9 mouse cellular contexts compared by ENCODE assay signal in the genomic region with DNA sequence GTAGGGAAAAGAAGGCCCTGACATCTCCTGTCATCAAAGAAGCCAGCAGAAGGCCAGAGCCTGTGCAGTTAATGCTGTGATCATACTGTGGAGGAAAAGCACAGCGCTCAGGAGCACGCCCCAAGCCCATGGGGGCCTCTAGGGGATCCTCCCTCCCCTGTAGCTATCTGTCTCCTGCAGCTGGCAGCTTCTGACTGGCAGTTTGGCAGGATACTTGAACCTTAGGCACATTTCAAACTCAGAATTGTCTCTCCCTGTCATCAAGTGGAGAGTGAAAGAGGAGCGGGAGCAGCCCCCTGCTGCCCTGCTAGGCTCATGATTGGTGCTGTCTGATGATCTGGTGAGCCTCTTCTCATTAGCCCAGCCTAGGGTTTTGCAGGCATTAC. TPM values are rescaled to one million over a fixed set of nuclear protein-coding genes. Genes with fewer than 3 reads are reported as not detected.
DNase-seq lines count a peak whose midpoint lies in the region; ATAC-seq lines count a peak whose summit lies in the region.
"Had no signal": no experiment of that assay in that cellular context is flagged by ENCODE, and none has a peak within 500 bp of the region (broad histone marks: within the 10 kb centered on the region; RNA-seq: fewer than 3 reads in every experiment).

No protein-coding gene starts in this region.

- H3K9ac ChIP-seq in embryonic facial prominence, embryonic 11.5 days (replicated peaks; ENCODE audit: low read length) = peak overlapping the region; percentile 1; the same call in 1 of the 2 replicates
- H3K9ac ChIP-seq in midbrain, embryonic 13.5 days (replicated peaks) = no peak overlapping the region
- H3K9ac ChIP-seq: embryonic facial prominence, embryonic 12.5 days had no signal

- H3K4me1 ChIP-seq in embryonic facial prominence, embryonic 11.5 days (ENCODE audit: control insufficient read depth, insufficient read depth, low read length) = no peaks in the 10 kb centered on the region
- peaks cover 22% of the 10 kb centered on the region for H3K4me1 ChIP-seq in midbrain, embryonic 13.5 days (replicated peaks)

- 56% methylated on average over 3 of the region's 3 CpGs for WGBS in embryonic facial prominence, embryonic 11.5 days
- 54% methylated on average over 3 of the region's 3 CpGs for WGBS in midbrain, embryonic 13.5 days

- H3K27me3 ChIP-seq in embryonic facial prominence, embryonic 11.5 days (ENCODE audit: control insufficient read depth, insufficient read depth, low read length) = no peaks in the 10 kb centered on the region
- no peaks in the 10 kb centered on the region for H3K27me3 ChIP-seq in midbrain, embryonic 13.5 days
- H3K27me3 ChIP-seq: embryonic facial prominence, embryonic 12.5 days had no signal

- no peak overlapping the region for H3K4me2 ChIP-seq in embryonic facial prominence, embryonic 11.5 days (ENCODE audit: low read depth, low read length)
- no peak overlapping the region for H3K4me2 ChIP-seq in midbrain, embryonic 13.5 days (replicated peaks)
- H3K4me2 ChIP-seq: embryonic facial prominence, embryonic 12.5 days had no signal

- intact Hi-C loops in heart, postnatal 10 days (cut with DNase I) = no loop called here

- no peak overlapping the region for H3K27ac ChIP-seq in embryonic facial prominence, embryonic 11.5 days (replicated peaks; ENCODE audit: low read depth, low read length)
- peak overlapping the region; percentile 45; the same call in 1 of the 2 replicates for H3K27ac ChIP-seq in midbrain, embryonic 13.5 days
- H3K27ac ChIP-seq: embryonic facial prominence, embryonic 12.5 days had no signal

- ATAC-seq in cerebellum, adult (ENCODE audit: insufficient number of reproducible peaks, low FRiP score, low TSS enrichment) = no peak
- ATAC-seq in embryonic facial prominence, embryonic 11.5 days (replicated peaks; ENCODE audit: insufficient number of reproducible peaks, low FRiP score, low TSS enrichment, low read depth) = no peak
- ATAC-seq in midbrain, embryonic 13.5 days = 0 out of 2 replicates have a peak, but pooled peaks have one; percentile 30

- no peak overlapping the region for H3K4me3 ChIP-seq in embryonic facial prominence, embryonic 11.5 days (ENCODE audit: low read depth, low read length)
- no peak overlapping the region for H3K4me3 ChIP-seq in midbrain, embryonic 13.5 days (replicated peaks)
- H3K4me3 ChIP-seq: embryonic facial prominence, embryonic 12.5 days had no signal

- no peaks in the 10 kb centered on the region for H3K36me3 ChIP-seq in embryonic facial prominence, embryonic 11.5 days (replicated peaks; ENCODE audit: control insufficient read depth, insufficient read depth, low read depth, low read length)
- no peaks in the 10 kb centered on the region for H3K36me3 ChIP-seq in midbrain, embryonic 13.5 days
- H3K36me3 ChIP-seq: embryonic facial prominence, embryonic 12.5 days had no signal

- H3K9me3 ChIP-seq in embryonic facial prominence, embryonic 11.5 days (replicated peaks; ENCODE audit: control insufficient read depth, low read length) = no peaks in the 10 kb centered on the region
- no peaks in the 10 kb centered on the region for H3K9me3 ChIP-seq in midbrain, embryonic 13.5 days
- H3K9me3 ChIP-seq: embryonic facial prominence, embryonic 12.5 days had no signal

- peak; percentile 13 to 16 for DNase-seq in cerebellum, postnatal 10 days
- DNase-seq in embryonic facial prominence, embryonic 11.5 days (ENCODE audit: low spot score) = no peak
- peak; percentile 34 to 38 for DNase-seq in heart, postnatal 10 days
- no peak for DNase-seq in right cerebral cortex, postnatal 4 days
- no peak for DNase-seq in urinary bladder, adult 2 months (ENCODE audit: low spot score)
- DNase-seq in left cerebral cortex, adult 11 months (ENCODE audit: low spot score) = no peak

RNA-seq across cellular contexts. Expression of a gene that starts 48.3 kb away (rescaled TPM):
- 15.4 and 19.2 TPM in 2 replicates for polyA plus RNA-seq in embryonic facial prominence, embryonic 11.5 days (2014; fragmentation: Nextera tagmentation; extraction: Ambion mirVana)
- 10 to 100 TPM in 1 of 2 experiments, 1 to 10 TPM in 1; 7.1 to 22.9 TPM for total RNA-seq in heart, postnatal 10 days (2021)
- polyA plus RNA-seq in midbrain, embryonic 13.5 days (2015; fragmentation: Nextera tagmentation; extraction: Ambion mirVana) = 18.7 and 20.7 TPM in 2 replicates
- polyA plus RNA-seq in urinary bladder, adult 2 months (2012; rRNA removed) = 22.0 and 22.3 TPM in 2 replicates

RNA-seq across cellular contexts. Expression of a gene that starts 56.9 kb away (rescaled TPM):
- 8.6 and 9.5 TPM in 2 replicates for polyA plus RNA-seq in embryonic facial prominence, embryonic 11.5 days (2014; fragmentation: Nextera tagmentation; extraction: Ambion mirVana)
- 10 to 100 TPM; 12.6 to 16.0 TPM for total RNA-seq in heart, postnatal 10 days (2021)
- polyA plus RNA-seq in midbrain, embryonic 13.5 days (2015; fragmentation: Nextera tagmentation; extraction: Ambion mirVana) = 8.8 and 10.1 TPM in 2 replicates
- 6.7 and 8.2 TPM in 2 replicates for polyA plus RNA-seq in urinary bladder, adult 2 months (2012; rRNA removed)

Comparison
In these comparisons a context has a peak if more than half of its experiments do, and no peak if none do; other contexts are left out.
1. DNase-seq: peak in cerebellum, postnatal 10 days (2 of 2) and heart, postnatal 10 days (2 of 2); none in embryonic facial prominence, embryonic 11.5 days (single experiment), right cerebral cortex, postnatal 4 days (single experiment), urinary bladder, adult 2 months (single experiment) and left cerebral cortex, adult 11 months (single experiment).